Mouse (Mus musculus) erythroblast, embryonic 14.5 days (primary cell): Measurements from ENCODE around the gene Atn1.

Source experiments
- GATA1 ChIP-seq: IDR thresholded peaks from 2 replicates; pipeline ENCODE4 v1.6.1; 2012; ENCODE audit warnings: low read length, inconsistent platforms, mixed read lengths
- TAL1 ChIP-seq: IDR thresholded peaks from 3 replicates; pipeline ENCODE4 v1.6.1; 2012; ENCODE audit warnings: low read length, inconsistent platforms, mixed read lengths

DNA sequence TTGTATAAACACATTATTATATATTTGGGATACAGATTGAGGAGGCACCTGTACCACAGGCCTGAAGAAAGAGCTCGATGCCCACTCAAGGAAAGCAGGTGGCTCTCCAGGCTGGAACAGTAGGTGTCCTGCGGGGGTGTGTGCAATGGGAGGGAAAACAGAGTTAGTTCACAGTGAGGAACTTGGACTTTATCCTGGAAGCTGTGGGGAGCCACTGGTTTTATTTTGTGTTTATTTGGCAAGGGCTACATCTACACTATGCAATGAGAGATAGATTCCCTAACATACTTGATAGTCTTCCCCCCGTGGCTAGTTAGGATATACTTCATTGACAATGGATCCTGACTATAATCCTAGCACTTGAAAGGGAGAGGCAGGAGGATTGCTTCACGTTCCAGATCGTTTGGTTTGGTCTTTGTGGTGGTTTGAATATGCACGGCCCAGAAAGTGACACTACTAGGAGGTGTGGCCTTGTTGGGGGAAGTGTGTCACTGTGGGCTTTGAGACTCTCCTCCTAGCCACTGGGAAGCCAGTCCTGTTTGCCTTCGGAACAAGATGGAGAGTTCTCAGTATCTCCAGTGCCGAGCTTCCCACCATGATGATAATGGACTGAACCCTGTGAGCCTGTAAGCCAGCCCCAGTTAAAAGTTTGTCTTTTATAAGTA, 30.6 kb upstream of the Atn1 start:
- no peak for TF ChIP-seq GATA1
- TF ChIP-seq TAL1, result no peak
